Mouse (Mus musculus): ENCODE data around the gene Pias4. TPM values are rescaled to one million over a fixed set of nuclear protein-coding genes. Genes with fewer than 3 reads are reported as not detected.
"Not testable (repeated sequence)": the region's sequence is repeated elsewhere in the genome, so short reads cannot be mapped to it uniquely, and the experiment has no call there.

Pias4 gene
- polyA plus RNA-seq, 1 experiment from 2014 or later: 34.7 TPM

GRCm38 (mm10) chr10:81176466-81177271 is 8.9 kb upstream of the Pias4 start, which contains the start of gene Eef2:
TSS of gene Eef2 (plus strand) at chr10:81176631.
- H3K27ac ChIP-seq (ENCODE audit: low read length): peak within 1 kb of the TSS; percentile 90
- peak within 1 kb of the TSS; percentile 87 for H3K4me3 ChIP-seq (ENCODE audit: low read length)
- ATAC-seq (replicated peaks; ENCODE audit: extremely low read depth, insufficient read depth, low FRiP score): peak; percentile 84
- H3K4me2 ChIP-seq (ENCODE audit: low read depth, low read length): peak within 1 kb of the TSS; percentile 97
- no peaks in the 10 kb centered on the region for H3K27me3 ChIP-seq (ENCODE audit: control insufficient read depth, insufficient read depth, low read length)
- no peaks in the 10 kb centered on the region for H3K9me3 ChIP-seq (replicated peaks; ENCODE audit: control insufficient read depth, low read length)
- peaks cover 33% of the 10 kb centered on the region for H3K4me1 ChIP-seq (ENCODE audit: control insufficient read depth, insufficient read depth, low read length)
- H3K36me3 ChIP-seq (ENCODE audit: control insufficient read depth, insufficient read depth): peaks cover 41% of the 10 kb centered on the region
- H3K9ac ChIP-seq (ENCODE audit: low read length): peak within 1 kb of the TSS; percentile 97
- WGBS: under 1% methylated on average over 77 of the region's 77 CpGs

DNA sequence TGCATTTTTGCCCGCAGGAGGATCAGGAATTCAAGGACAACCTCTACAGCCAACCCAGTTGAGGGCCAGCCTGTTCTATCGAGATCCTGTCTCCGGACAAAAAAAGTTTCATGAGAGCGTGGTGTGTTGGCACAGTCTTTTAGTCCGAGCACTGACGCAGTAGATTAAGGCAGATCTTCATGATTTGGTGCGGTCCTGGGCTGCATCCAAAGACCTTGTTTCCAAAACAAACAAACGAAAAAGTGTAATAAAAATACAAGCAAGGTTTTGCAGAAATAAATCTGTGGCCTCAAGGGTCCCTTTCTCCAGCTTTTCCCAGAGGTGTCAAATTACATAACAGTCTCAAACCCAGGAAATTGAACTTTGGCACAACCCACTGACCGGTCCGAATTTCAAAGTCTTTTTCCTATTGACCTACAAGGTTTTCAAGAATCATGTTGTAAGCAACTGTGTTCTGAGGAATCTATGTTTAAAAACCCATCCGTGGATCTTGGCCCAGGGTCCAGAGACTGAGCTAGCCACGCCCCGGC is 8.3 kb upstream of the Pias4 start:
- peak overlapping the region; percentile 90 for H3K27ac ChIP-seq (ENCODE audit: low read length)
- H3K4me3 ChIP-seq (ENCODE audit: low read length): peak overlapping the region; percentile 87
- peak; percentile 15 for ATAC-seq (replicated peaks; ENCODE audit: extremely low read depth, insufficient read depth, low FRiP score)
- peak overlapping the region; percentile 50 for H3K4me2 ChIP-seq (ENCODE audit: low read depth, low read length)
- H3K27me3 ChIP-seq (ENCODE audit: control insufficient read depth, insufficient read depth, low read length): no peaks in the 10 kb centered on the region
- peak overlapping the region; percentile 55 for H3K9ac ChIP-seq (ENCODE audit: low read length)
- H3K36me3 ChIP-seq (ENCODE audit: control insufficient read depth, insufficient read depth): peaks cover 34% of the 10 kb centered on the region
- peaks cover 33% of the 10 kb centered on the region for H3K4me1 ChIP-seq (ENCODE audit: control insufficient read depth, insufficient read depth, low read length)
- no peaks in the 10 kb centered on the region for H3K9me3 ChIP-seq (replicated peaks; ENCODE audit: control insufficient read depth, low read length)
- 4% methylated on average over 13 of the region's 13 CpGs for WGBS

DNA sequence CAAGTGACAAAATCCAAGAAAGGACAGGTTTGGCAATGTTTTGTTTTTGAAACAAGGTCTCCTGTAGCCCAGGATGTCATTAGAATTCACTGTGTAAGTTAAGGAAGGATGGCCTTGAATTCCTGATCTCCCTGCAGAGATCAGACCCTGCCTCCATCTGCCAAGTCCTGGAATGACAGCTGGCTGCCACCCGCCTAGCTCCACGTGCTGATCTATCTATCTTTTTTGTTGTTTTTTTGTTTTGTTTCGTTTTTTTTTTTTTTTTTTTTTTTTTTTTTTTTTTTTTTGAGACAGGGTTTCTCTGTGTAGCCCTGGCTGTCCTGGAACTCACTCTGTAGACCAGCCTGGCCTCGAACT is 7.6 kb upstream of the Pias4 start:
- peak overlapping the region; percentile 39 for H3K4me3 ChIP-seq (ENCODE audit: low read length)
- peaks cover 33% of the 10 kb centered on the region for H3K4me1 ChIP-seq (ENCODE audit: control insufficient read depth, insufficient read depth, low read length)
- ATAC-seq (replicated peaks; ENCODE audit: extremely low read depth, insufficient read depth, low FRiP score): not testable (repeated sequence)

GRCm38 (mm10) chr10:81174617-81175344 is 7.1 kb upstream of the Pias4 start:
- Histone ChIP-seq H3K4me2 (ENCODE audit: low read depth, low read length) (peak overlapping the region; percentile 65), H3K9ac (ENCODE audit: low read length) (peak overlapping the region; percentile 59)
- 4% methylated on average over 29 of the region's 29 CpGs for WGBS

More for the DNA sequence above, 7.6 kb upstream of the Pias4 start:
- H3K9me3 ChIP-seq (replicated peaks; ENCODE audit: control insufficient read depth, low read length); H3K27me3 ChIP-seq (ENCODE audit: control insufficient read depth, insufficient read depth, low read length); H3K9ac ChIP-seq (ENCODE audit: low read length): not testable (repeated sequence)
- H3K27ac ChIP-seq (ENCODE audit: low read length): peak overlapping the region; percentile 90
- WGBS: 6% methylated on average over 4 of the region's 4 CpGs
- H3K36me3 ChIP-seq (ENCODE audit: control insufficient read depth, insufficient read depth): peaks cover 28% of the 10 kb centered on the region
- H3K4me2 ChIP-seq (ENCODE audit: low read depth, low read length): peak overlapping the region; percentile 65

GRCm38 (mm10) chr10:81173132-81173531 is 5.4 kb upstream of the Pias4 start:
- H3K4me1 ChIP-seq (ENCODE audit: control insufficient read depth, insufficient read depth, low read length): peaks cover 31% of the 10 kb centered on the region
- H3K9ac ChIP-seq (ENCODE audit: low read length): peak overlapping the region; percentile 72
- WGBS: 6% methylated on average over 21 of the region's 21 CpGs
- H3K4me2 ChIP-seq (ENCODE audit: low read depth, low read length): peak overlapping the region; percentile 52
- peak overlapping the region; percentile 10; the same call in 1 of the 2 replicates for H3K4me3 ChIP-seq (ENCODE audit: low read length)
- H3K27ac ChIP-seq (ENCODE audit: low read length): peak overlapping the region; percentile 89
- ATAC-seq (replicated peaks; ENCODE audit: extremely low read depth, insufficient read depth, low FRiP score): no peak; the same call in 1 of the 2 replicates
- H3K27me3 ChIP-seq (ENCODE audit: control insufficient read depth, insufficient read depth, low read length): no peaks in the 10 kb centered on the region
- H3K36me3 ChIP-seq (ENCODE audit: control insufficient read depth, insufficient read depth): peaks cover 7% of the 10 kb centered on the region
- no peaks in the 10 kb centered on the region for H3K9me3 ChIP-seq (replicated peaks; ENCODE audit: control insufficient read depth, low read length)

More at GRCm38 (mm10) chr10:81174617-81175344, 7.1 kb upstream of the Pias4 start:
- ATAC-seq (replicated peaks; ENCODE audit: extremely low read depth, insufficient read depth, low FRiP score): 0 out of 2 replicates have a peak, but pooled peaks have one; percentile 28
- Histone ChIP-seq H3K36me3 (ENCODE audit: control insufficient read depth, insufficient read depth) (peaks cover 23% of the 10 kb centered on the region), H3K27me3 (ENCODE audit: control insufficient read depth, insufficient read depth, low read length) (no peaks in the 10 kb centered on the region), H3K4me1 (ENCODE audit: control insufficient read depth, insufficient read depth, low read length) (peaks cover 33% of the 10 kb centered on the region), H3K4me3 (ENCODE audit: low read length) (peak overlapping the region; percentile 39), H3K9me3 (replicated peaks; ENCODE audit: control insufficient read depth, low read length) (no peaks in the 10 kb centered on the region), H3K27ac (ENCODE audit: low read length) (peak overlapping the region; percentile 56)

DNA sequence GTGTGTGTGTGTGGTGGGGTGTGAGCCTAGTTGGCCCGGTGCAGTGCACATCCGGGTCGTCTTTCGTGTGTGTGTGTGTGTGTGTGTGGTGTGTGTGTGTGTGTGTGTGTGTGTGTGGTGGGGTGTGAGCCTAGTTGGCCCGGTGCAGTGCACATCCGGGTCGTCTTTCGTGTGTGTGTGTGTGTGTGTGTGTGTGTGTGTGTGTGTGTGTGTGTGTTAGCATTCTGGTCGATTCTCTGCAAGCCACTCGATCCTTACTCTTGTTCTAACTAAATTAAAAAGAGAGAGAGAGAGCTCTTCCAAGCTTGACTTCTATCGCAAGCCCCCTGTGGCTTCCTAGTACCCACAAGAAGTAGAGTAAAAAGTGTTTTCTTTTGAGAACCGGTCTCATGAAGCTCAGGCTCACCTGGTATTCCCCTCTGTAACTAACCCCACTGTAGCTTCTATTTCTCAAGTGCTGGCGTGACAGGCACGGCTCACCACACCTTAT is 1.7 kb upstream of the Pias4 start:
- not testable (repeated sequence) for ATAC-seq (replicated peaks; ENCODE audit: extremely low read depth, insufficient read depth, low FRiP score)

DNA sequence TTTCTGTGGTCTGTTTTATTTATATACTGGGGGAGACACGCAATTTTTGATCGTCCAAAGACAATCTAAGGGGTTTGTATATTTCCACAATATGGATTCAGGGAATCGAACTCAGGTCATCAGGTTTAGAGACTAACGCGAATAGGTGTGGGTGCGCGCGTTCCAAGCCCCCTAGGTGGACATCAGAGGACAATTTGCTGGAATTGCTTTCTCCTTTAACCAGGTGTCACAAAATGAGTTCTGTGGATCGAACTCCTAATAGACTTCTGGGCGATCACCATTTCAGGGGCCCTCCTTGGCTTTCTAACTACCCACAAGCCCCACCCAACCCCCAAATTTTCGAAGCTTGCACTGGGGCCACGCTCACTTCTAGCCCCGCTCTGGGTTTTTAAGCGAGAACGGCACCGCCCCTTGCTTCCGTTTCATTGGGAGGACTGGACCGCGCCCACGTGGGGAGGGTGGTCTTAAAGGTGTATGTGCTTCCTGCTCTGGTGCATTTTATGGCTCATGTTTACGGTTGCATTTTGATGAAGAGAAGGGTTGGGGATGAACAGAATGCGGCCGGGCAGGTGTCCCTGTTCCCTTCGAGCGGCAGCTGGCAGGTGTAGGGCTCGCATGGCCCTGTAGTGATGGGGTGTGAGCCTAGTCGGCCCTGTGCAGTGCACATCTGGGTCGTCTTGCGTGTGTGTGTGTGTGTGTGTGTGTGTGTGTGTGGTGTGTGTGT is 960 bp upstream of the Pias4 start:
- 3% methylated on average over 29 of the region's 29 CpGs for WGBS
- H3K36me3 ChIP-seq (ENCODE audit: control insufficient read depth, insufficient read depth): peaks cover under 1% of the 10 kb centered on the region; the same call in 1 of the 2 replicates
- H3K27me3 ChIP-seq (ENCODE audit: control insufficient read depth, insufficient read depth, low read length): no peaks in the 10 kb centered on the region
- peaks cover 22% of the 10 kb centered on the region for H3K4me1 ChIP-seq (ENCODE audit: control insufficient read depth, insufficient read depth, low read length)
- peak; percentile 51 for ATAC-seq (replicated peaks; ENCODE audit: extremely low read depth, insufficient read depth, low FRiP score)
- peak overlapping the region; percentile 80 for H3K4me2 ChIP-seq (ENCODE audit: low read depth, low read length)
- peak overlapping the region; percentile 79 for H3K27ac ChIP-seq (ENCODE audit: low read length)
- H3K9ac ChIP-seq (ENCODE audit: low read length): peak overlapping the region; percentile 56
- no peaks in the 10 kb centered on the region for H3K9me3 ChIP-seq (replicated peaks; ENCODE audit: control insufficient read depth, low read length)
- H3K4me3 ChIP-seq (ENCODE audit: low read length): peak overlapping the region; percentile 51

More for the DNA sequence above, 1.7 kb upstream of the Pias4 start:
- not testable (repeated sequence) for H3K9me3 ChIP-seq (replicated peaks; ENCODE audit: control insufficient read depth, low read length); H3K9ac ChIP-seq (ENCODE audit: low read length); H3K36me3 ChIP-seq (ENCODE audit: control insufficient read depth, insufficient read depth); H3K4me3 ChIP-seq (ENCODE audit: low read length); H3K27me3 ChIP-seq (ENCODE audit: control insufficient read depth, insufficient read depth, low read length)
- Histone ChIP-seq H3K27ac (ENCODE audit: low read length) (peak overlapping the region; percentile 65; the same call in 1 of the 2 replicates), H3K4me1 (ENCODE audit: control insufficient read depth, insufficient read depth, low read length) (peaks cover 23% of the 10 kb centered on the region), H3K4me2 (ENCODE audit: low read depth, low read length) (0 out of 2 replicates have a peak overlapping the region, but pooled peaks have one; percentile 4)
- 38% methylated on average over 14 of the region's 14 CpGs for WGBS

GRCm38 (mm10) chr10:81168087-81168431 is 336 bp upstream of the Pias4 start:
- Histone ChIP-seq H3K27ac (ENCODE audit: low read length) (peak overlapping the region; percentile 79), H3K27me3 (ENCODE audit: control insufficient read depth, insufficient read depth, low read length) (no peaks in the 10 kb centered on the region), H3K36me3 (ENCODE audit: control insufficient read depth, insufficient read depth) (peaks cover 5% of the 10 kb centered on the region; the same call in 1 of the 2 replicates), H3K4me2 (ENCODE audit: low read depth, low read length) (peak overlapping the region; percentile 80), H3K9ac (ENCODE audit: low read length) (peak overlapping the region; percentile 56), H3K4me3 (ENCODE audit: low read length) (peak overlapping the region; percentile 51), H3K4me1 (ENCODE audit: control insufficient read depth, insufficient read depth, low read length) (peaks cover 17% of the 10 kb centered on the region), H3K9me3 (replicated peaks; ENCODE audit: control insufficient read depth, low read length) (no peaks in the 10 kb centered on the region)
- WGBS: 10% methylated on average over 5 of the region's 5 CpGs
- ATAC-seq (replicated peaks; ENCODE audit: extremely low read depth, insufficient read depth, low FRiP score): peak; percentile 43
